Mouse (Mus musculus) ovary, postnatal 10 days (tissue): ENCODE data around the gene Uvrag.

ENCODE experiments used
- DNase-seq: peaks from one replicate; pipeline ENCODE4 v3.0.0; 2022; ENCODE audit warnings: low spot score

The Uvrag gene

GRCm38 (mm10) chr7:98928336-98929025 is 212.5 kb downstream of the Uvrag start:
- no peak for DNase-seq

- no peak for DNase-seq
Measured at GRCm38 (mm10) chr7:98926906-98927528, 213.9 kb downstream of the Uvrag start.

GRCm38 (mm10) chr7:98924380-98924869 is 216.5 kb downstream of the Uvrag start:
- DNase-seq = no peak

- DNase-seq = no peak
Measured at GRCm38 (mm10) chr7:98922984-98923383, 218.0 kb downstream of the Uvrag start.

GRCm38 (mm10) chr7:98917407-98917806 is 223.5 kb downstream of the Uvrag start:
- no peak for DNase-seq

- no peak for DNase-seq
Measured at GRCm38 (mm10) chr7:98916581-98916980, 224.4 kb downstream of the Uvrag start.

GRCm38 (mm10) chr7:98912953-98913360 is 228.0 kb downstream of the Uvrag start:
- no peak for DNase-seq

- no peak for DNase-seq
Measured at GRCm38 (mm10) chr7:98911276-98911675, 229.7 kb downstream of the Uvrag start.

- no peak for DNase-seq
Measured at GRCm38 (mm10) chr7:98910712-98911111, 230.2 kb downstream of the Uvrag start.

GRCm38 (mm10) chr7:98910164-98910563 is 230.8 kb downstream of the Uvrag start:
- no peak for DNase-seq

- no peak for DNase-seq
Measured at GRCm38 (mm10) chr7:98907476-98907875, 233.5 kb downstream of the Uvrag start.

GRCm38 (mm10) chr7:98904659-98905362 is 236.1 kb downstream of the Uvrag start:
- no peak for DNase-seq

GRCm38 (mm10) chr7:98903884-98904283 is 237.1 kb downstream of the Uvrag start:
- no peak for DNase-seq

GRCm38 (mm10) chr7:98901120-98901519 is 239.8 kb downstream of the Uvrag start:
- no peak for DNase-seq

- DNase-seq = no peak
Measured at GRCm38 (mm10) chr7:98899815-98900214, 241.1 kb downstream of the Uvrag start.

- no peak for DNase-seq
Measured at GRCm38 (mm10) chr7:98897323-98897722, 243.6 kb downstream of the Uvrag start.

- DNase-seq = no peak
Measured at GRCm38 (mm10) chr7:98895501-98896095, 245.3 kb downstream of the Uvrag start.

- no peak for DNase-seq
Measured at GRCm38 (mm10) chr7:98894768-98895167, 246.2 kb downstream of the Uvrag start.

GRCm38 (mm10) chr7:98894305-98894704 is 246.6 kb downstream of the Uvrag start:
- no peak for DNase-seq

GRCm38 (mm10) chr7:98893144-98893543 is 247.8 kb downstream of the Uvrag start:
- no peak for DNase-seq

GRCm38 (mm10) chr7:98889211-98889610 is 251.7 kb downstream of the Uvrag start:
- DNase-seq = no peak

GRCm38 (mm10) chr7:98888810-98889209 is 252.1 kb downstream of the Uvrag start:
- no peak for DNase-seq
